Mouse (Mus musculus) Patski (cell line): ENCODE data around the gene Whrn. TPM values are rescaled to one million over a fixed set of nuclear protein-coding genes. Genes with fewer than 3 reads are reported as not detected.

ENCODE experiments used
- ATAC-seq: fragments of 100-300 bp; one replicate; pipeline ENCODE4 v1.8.0; 2021
- CTCF ChIA-PET: fragments of 350-600 bp; sonication (Branson Sonifier 250); formaldehyde crosslinking; loops from one replicate; lab custom pipeline; 2022; ENCODE audit warnings: inconsistent platforms; lab: Charles Lee
- POLR2A ChIA-PET: fragments of 350-600 bp; sonication (Branson Sonifier 250); formaldehyde crosslinking; loops from one replicate; lab custom pipeline; 2022; ENCODE audit warnings: antibody characterized with exemption, inconsistent platforms; lab: Charles Lee
- DNase-seq: peaks from one replicate; pipeline ENCODE4 v3.0.0-alpha.2; 2011; ENCODE audit warnings: low read depth, low spot score
- H3K27me3 ChIP-seq: fragments of 371-371 bp; one replicate; pipeline ENCODE4 v1.5.1; 2021
- CTCF ChIP-seq: fragments of 100-300 bp; IDR thresholded peaks from one replicate; pipeline ENCODE4 v1.5.1; 2021
- in situ Hi-C: fragments of 300-500 bp; cut with MboI; formaldehyde crosslinking; loops from 3 replicates; pipeline ENCODE4 v1.11.1; 2018; ENCODE audit warnings: low pct_unique_long_range_greater_than_20kb, mixed read lengths
- polyA plus RNA-seq: library from polyadenylated mRNA; unstranded; gene quantifications from one replicate; pipeline ENCODE4 v1.2.3, GENCODE M21; 2021

Whrn gene
- polyA plus RNA-seq, 1 experiment from 2014 or later, result 31.0 TPM

- ATAC-seq, result peak; percentile 15
- no peak for DNase-seq
- in situ Hi-C loops, result loop anchor here (10.0 to 25.0 kb wide), 4 partner anchors 205 to 1077 kb away; no protein-coding TSS in a partner anchor
- POLR2A ChIA-PET, result no interaction called here
- CTCF ChIA-PET, result interaction anchor here (1.0 to 1.4 kb wide), 3 partner anchors 32 to 99 kb away, joined by 3 read pairs; no protein-coding TSS in a partner anchor
- TF ChIP-seq CTCF, result no peak
- no peaks in the 10 kb centered on the region for H3K27me3 ChIP-seq
Observed at GRCm38 (mm10) chr4:63409908-63410582, 85.7 kb downstream of the Whrn start.

GRCm38 (mm10) chr4:63409317-63409907 lies 86.4 kb downstream of the Whrn start:
- DNase-seq (no peak), ATAC-seq (no peak)
- no peaks in the 10 kb centered on the region for H3K27me3 ChIP-seq
- CTCF ChIA-PET, result interaction anchor here (0.9 to 2.0 kb wide), 4 partner anchors 31 to 99 kb away, joined by 3 to 4 read pairs (median 3); no protein-coding TSS in a partner anchor
- TF ChIP-seq CTCF, result no peak
- in situ Hi-C loops, result loop anchor here (25.0 kb wide), 1 partner anchor 1078 kb away; no protein-coding TSS in a partner anchor
- POLR2A ChIA-PET, result no interaction called here

DNA sequence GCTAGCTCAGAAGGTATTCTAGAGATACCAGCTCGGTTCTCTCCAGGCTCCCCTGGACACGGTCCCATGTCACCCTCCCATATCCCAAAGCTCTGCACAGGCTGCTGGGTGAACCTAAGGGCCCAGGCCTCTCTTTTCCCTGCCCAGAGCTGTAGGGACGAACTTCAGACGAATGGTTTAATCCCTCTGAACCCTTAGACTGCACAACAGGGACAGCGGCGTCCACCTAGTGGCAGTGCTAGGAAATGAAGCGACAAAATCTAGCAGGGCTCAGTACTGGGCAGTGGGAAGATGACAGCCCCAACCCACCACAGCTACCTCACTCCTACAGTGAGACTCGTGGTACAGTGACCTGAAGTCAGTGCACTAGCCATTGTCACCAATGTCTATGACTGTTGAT lies 87.1 kb downstream of the Whrn start:
- ChIA-PET CTCF (interaction anchor here (0.8 to 2.0 kb wide), 7 partner anchors 14 to 250 kb away, joined by 3 to 4 read pairs (median 3); no protein-coding TSS in a partner anchor), POLR2A (no interaction called here)
- H3K27me3 ChIP-seq, result no peaks in the 10 kb centered on the region
- ATAC-seq (no peak), DNase-seq (no peak)
- in situ Hi-C loops, result loop anchor here (25.0 kb wide), 1 partner anchor 1079 kb away; no protein-coding TSS in a partner anchor
- TF ChIP-seq CTCF, result no peak

DNA sequence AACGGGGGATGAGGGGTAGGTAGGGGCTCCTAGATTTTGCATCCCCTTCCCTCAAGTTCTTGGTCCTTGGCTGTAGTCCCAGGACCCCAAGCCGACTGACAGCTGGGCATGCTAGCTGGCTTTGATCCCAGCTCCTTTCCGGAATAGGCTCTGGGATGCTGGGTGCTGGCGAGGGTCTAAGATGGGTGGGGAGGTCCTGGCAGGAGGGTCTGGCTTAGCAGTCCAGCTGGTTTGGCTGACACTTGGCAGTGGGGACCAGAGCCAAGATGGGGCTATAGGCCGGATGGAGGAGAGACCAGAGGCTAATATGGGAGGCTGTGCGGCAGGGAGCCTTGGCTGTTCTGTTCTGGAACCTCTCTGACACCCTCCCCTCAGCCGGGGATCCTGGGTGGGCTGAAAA lies 87.5 kb downstream of the Whrn start:
- in situ Hi-C loops, result loop anchor here (25.0 kb wide), 1 partner anchor 1079 kb away; no protein-coding TSS in a partner anchor
- DNase-seq, result no peak
- no peak for ATAC-seq
- H3K27me3 ChIP-seq, result no peaks in the 10 kb centered on the region
- TF ChIP-seq CTCF, result no peak
- CTCF ChIA-PET, result interaction anchor here (0.8 to 2.0 kb wide), 4 partner anchors 15 to 249 kb away, joined by 3 to 4 read pairs (median 3); no protein-coding TSS in a partner anchor
- POLR2A ChIA-PET, result no interaction called here

DNA sequence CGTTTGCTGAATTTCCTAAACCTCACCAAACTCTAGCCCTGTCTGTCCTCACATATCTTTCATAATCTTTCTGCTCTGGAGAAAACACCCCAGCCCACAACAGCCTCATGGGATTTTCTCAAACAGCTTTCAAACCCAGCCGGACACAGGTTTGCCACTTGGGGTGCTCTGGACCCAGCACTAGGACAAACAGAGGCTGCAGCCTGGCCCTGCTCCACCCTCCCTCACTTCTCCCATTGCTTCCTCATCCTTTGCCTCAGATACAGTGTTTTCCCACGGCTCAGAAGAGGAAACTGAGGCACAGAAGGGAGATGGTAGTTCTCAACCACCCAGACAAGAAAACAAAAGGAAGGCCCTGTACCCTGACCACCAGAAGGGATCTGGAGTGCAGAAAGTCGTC lies 90.1 kb downstream of the Whrn start:
- ATAC-seq, result no peak
- DNase-seq, result no peak
- ChIA-PET POLR2A (interaction anchor here (0.7 kb wide), 1 partner anchor 522 kb away, joined by 3 read pairs; no protein-coding TSS in a partner anchor), CTCF (no interaction called here)
- in situ Hi-C loops, result loop anchor here (25.0 kb wide), 1 partner anchor 1082 kb away; no protein-coding TSS in a partner anchor
- H3K27me3 ChIP-seq, result no peaks in the 10 kb centered on the region
- TF ChIP-seq CTCF, result no peak

DNA sequence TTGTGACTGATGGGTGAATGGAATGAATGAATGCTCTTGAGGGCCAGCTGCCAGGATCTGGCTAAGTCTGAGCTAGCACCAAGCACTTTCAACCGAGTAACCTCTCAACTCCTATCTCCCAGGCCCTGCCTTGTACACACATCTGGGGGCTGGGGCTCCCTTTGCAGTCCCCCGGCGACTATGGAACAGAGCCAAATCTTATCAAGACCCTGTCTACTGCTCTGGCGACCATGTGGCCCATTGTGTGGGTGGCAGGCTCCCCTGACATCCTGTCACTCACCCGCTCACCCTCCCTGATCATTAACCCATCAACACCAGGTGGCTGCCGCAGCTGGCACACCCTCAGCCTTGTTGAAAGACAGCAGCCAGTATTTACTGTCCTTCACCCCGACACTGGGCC lies 90.7 kb downstream of the Whrn start:
- in situ Hi-C loops, result loop anchor here (25.0 kb wide), 1 partner anchor 1082 kb away; no protein-coding TSS in a partner anchor
- ATAC-seq, result no peak
- ChIA-PET POLR2A (interaction anchor here (0.7 kb wide), 1 partner anchor 522 kb away, joined by 3 read pairs; no protein-coding TSS in a partner anchor), CTCF (no interaction called here)
- no peak for TF ChIP-seq CTCF
- no peaks in the 10 kb centered on the region for H3K27me3 ChIP-seq
- no peak for DNase-seq

GRCm38 (mm10) chr4:63404205-63404604 lies 91.6 kb downstream of the Whrn start:
- no peak for TF ChIP-seq CTCF
- DNase-seq, result no peak
- POLR2A ChIA-PET, result no interaction called here
- H3K27me3 ChIP-seq, result no peaks in the 10 kb centered on the region
- no peak for ATAC-seq
- CTCF ChIA-PET, result no interaction called here
- in situ Hi-C loops, result loop anchor here (25.0 kb wide), 1 partner anchor 1083 kb away; no protein-coding TSS in a partner anchor

- ATAC-seq (peak; percentile 83), DNase-seq (peak; percentile 60)
- ChIA-PET CTCF (interaction anchor here (1.9 kb wide), 1 partner anchor 13 kb away, joined by 7 read pairs; no protein-coding TSS in a partner anchor), POLR2A (interaction anchor here (0.6 kb wide), 2 partner anchors 13 to 20 kb away, joined by 4 read pairs; no protein-coding TSS in a partner anchor)
- H3K27me3 ChIP-seq, result no peaks in the 10 kb centered on the region
- TF ChIP-seq CTCF, result no peak
- in situ Hi-C loops, result loop anchor here (25.0 kb wide), 1 partner anchor 1084 kb away; no protein-coding TSS in a partner anchor
Observed at GRCm38 (mm10) chr4:63403040-63403959, 92.5 kb downstream of the Whrn start, which contains the start of gene Akna. Akna (minus strand) TSS chr4:63403354.

- in situ Hi-C loops, result loop anchor here (25.0 kb wide), 1 partner anchor 1085 kb away; no protein-coding TSS in a partner anchor
- ATAC-seq (no peak), DNase-seq (no peak)
- POLR2A ChIA-PET, result interaction anchor here (0.6 kb wide), 2 partner anchors 14 to 21 kb away, joined by 4 read pairs; no protein-coding TSS in a partner anchor
- TF ChIP-seq CTCF, result no peak
- H3K27me3 ChIP-seq, result no peaks in the 10 kb centered on the region
- CTCF ChIA-PET, result interaction anchor here (1.9 kb wide), 1 partner anchor 12 kb away, joined by 7 read pairs; no protein-coding TSS in a partner anchor
Observed at GRCm38 (mm10) chr4:63402558-63402957, 93.2 kb downstream of the Whrn start.
